Mouse (Mus musculus) heart, adult 2 months (tissue): ENCODE results near the gene Socs3.

Source experiments
- CTCF ChIP-seq: fragments of 200-600 bp; IDR thresholded peaks from 2 replicates; pipeline ENCODE4 v1.8.1; 2022; ENCODE audit warnings: antibody characterized with exemption, mild to moderate bottlenecking, moderate library complexity
- EP300 ChIP-seq: fragments of 200-500 bp; IDR thresholded peaks from 2 replicates; pipeline ENCODE4 v1.6.1; 2011; ENCODE audit warnings: low read depth, low read length, control low read depth; ENCODE audit not compliant: insufficient read depth

DNA sequence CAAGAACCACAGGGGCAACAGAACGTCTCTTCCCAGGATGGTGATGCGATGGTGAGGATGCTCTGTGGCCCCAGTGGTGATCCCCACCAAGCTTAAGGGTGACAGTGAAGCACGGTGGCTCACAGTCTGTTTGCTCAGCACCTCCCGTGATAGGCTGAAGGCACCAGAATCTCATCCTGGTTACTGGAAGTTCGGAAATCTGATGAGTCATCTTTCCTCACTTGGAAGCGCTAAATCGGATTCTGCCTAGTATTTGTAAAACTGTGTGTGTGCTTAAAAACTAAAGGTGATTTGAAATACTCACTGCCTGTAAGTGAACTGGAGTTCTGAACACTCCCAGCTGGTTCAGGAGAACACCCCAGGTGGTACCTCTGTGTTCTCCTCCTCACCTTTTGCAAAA, 13.9 kb upstream of the Socs3 start:
- TF ChIP-seq CTCF (no peak), EP300 (no peak)
